Mouse (Mus musculus) testis, adult 2 months (tissue): ENCODE measurements around the gene Psme1. TPM values are rescaled to one million over a fixed set of nuclear protein-coding genes. Genes with fewer than 3 reads are reported as not detected.
A peak's percentile ranks its signal among the peaks of the same experiment; 100 is the strongest.

Experiments
- H3K27ac ChIP-seq: fragments of 200-500 bp; 2 replicates; pipeline ENCODE4 v1.5.1; 2012; ENCODE audit warnings: low read depth, low read length; ENCODE audit not compliant: control insufficient read depth, insufficient read depth
- H3K27me3 ChIP-seq: fragments of 200-500 bp; 2 replicates; pipeline ENCODE4 v1.6.1; 2012; ENCODE audit warnings: mild to moderate bottlenecking, low read length, moderate library complexity; ENCODE audit not compliant: control insufficient read depth, insufficient read depth
- H3K36me3 ChIP-seq: fragments of 200-500 bp; 2 replicates; pipeline ENCODE4 v1.6.1; 2012; ENCODE audit warnings: mild to moderate bottlenecking, low read length; ENCODE audit not compliant: control insufficient read depth, insufficient read depth
- H3K4me1 ChIP-seq: fragments of 200-500 bp; 2 replicates; pipeline ENCODE4 v1.6.1; 2012; ENCODE audit warnings: low read length; ENCODE audit not compliant: control insufficient read depth, insufficient read depth
- H3K4me3 ChIP-seq: fragments of 200-500 bp; 2 replicates; pipeline ENCODE4 v1.5.1; 2012; ENCODE audit warnings: low read depth, mild to moderate bottlenecking, low read length, moderate library complexity, mixed read lengths; ENCODE audit not compliant: control insufficient read depth
- CTCF ChIP-seq: fragments of 200-500 bp; IDR thresholded peaks from 2 replicates; pipeline ENCODE4 v1.5.1; 2012; ENCODE audit warnings: low read depth, mild to moderate bottlenecking, inconsistent platforms, low read length, moderate library complexity; ENCODE audit not compliant: control insufficient read depth, insufficient read depth, insufficient replicate concordance
- POLR2A ChIP-seq: fragments of 200-500 bp; IDR thresholded peaks from 2 replicates; pipeline ENCODE4 v1.6.1; 2012; ENCODE audit warnings: low read depth, mild to moderate bottlenecking, inconsistent platforms, low read length, moderate library complexity; ENCODE audit not compliant: control insufficient read depth
- polyA plus RNA-seq: library from polyadenylated mRNA; depleted of rRNA; stranded (reverse); fragments of >200 nt; gene quantifications from 2 replicates; pipeline ENCODE4 v1.2.3, GENCODE M21; 2012

The Psme1 gene
- polyA plus RNA-seq, 1 experiment: 7.6 TPM

- H3K4me1 ChIP-seq: peaks cover 14% of the 10 kb centered on the region
- no peaks in the 10 kb centered on the region for H3K27me3 ChIP-seq
- TF ChIP-seq CTCF: no peak
- TF ChIP-seq POLR2A: no peak
- H3K36me3 ChIP-seq: peaks cover 2% of the 10 kb centered on the region
- no peak overlapping the region for H3K27ac ChIP-seq
- no peak overlapping the region for H3K4me3 ChIP-seq
Observed at GRCm38 (mm10) chr14:55571760-55572159, 6.2 kb upstream of the Psme1 start.

GRCm38 (mm10) chr14:55575302-55575701, 2.6 kb upstream of the Psme1 start, which contains the start of gene Fitm1:
TSS of gene Fitm1 (plus strand) at chr14:55575617.
- Histone ChIP-seq H3K27ac (peak within 1 kb of the TSS; percentile 68), H3K4me1 (peaks cover 23% of the 10 kb centered on the region), H3K36me3 (no peaks in the 10 kb centered on the region), H3K27me3 (no peaks in the 10 kb centered on the region), H3K4me3 (peak within 1 kb of the TSS; percentile 75)
- TF ChIP-seq POLR2A (no peak), CTCF (no peak)

GRCm38 (mm10) chr14:55575711-55576110, 2.2 kb upstream of the Psme1 start:
- Histone ChIP-seq H3K36me3 (no peaks in the 10 kb centered on the region), H3K27me3 (no peaks in the 10 kb centered on the region), H3K4me1 (peaks cover 23% of the 10 kb centered on the region), H3K27ac (peak overlapping the region; percentile 68), H3K4me3 (peak overlapping the region; percentile 75)
- TF ChIP-seq CTCF: no peak
- TF ChIP-seq POLR2A: no peak

- Histone ChIP-seq H3K4me3 (peak overlapping the region; percentile 30), H3K27ac (no peak overlapping the region)
- TF ChIP-seq POLR2A (no peak), CTCF (no peak)
Observed at GRCm38 (mm10) chr14:55576376-55576775, 1.5 kb upstream of the Psme1 start.

GRCm38 (mm10) chr14:55578668-55579269, 846 bp downstream of the Psme1 start:
- Histone ChIP-seq H3K4me1 (peaks cover 23% of the 10 kb centered on the region), H3K36me3 (no peaks in the 10 kb centered on the region), H3K4me3 (peak overlapping the region; percentile 67), H3K27ac (peak overlapping the region; percentile 34), H3K27me3 (no peaks in the 10 kb centered on the region)
- no peak for TF ChIP-seq CTCF
- no peak for TF ChIP-seq POLR2A

More at GRCm38 (mm10) chr14:55576376-55576775, 1.5 kb upstream of the Psme1 start:
- Histone ChIP-seq H3K4me1 (peaks cover 23% of the 10 kb centered on the region), H3K36me3 (no peaks in the 10 kb centered on the region), H3K27me3 (no peaks in the 10 kb centered on the region)

GRCm38 (mm10) chr14:55579511-55580496, 1.9 kb downstream of the Psme1 start:
- Histone ChIP-seq H3K36me3 (no peaks in the 10 kb centered on the region), H3K4me1 (peaks cover 26% of the 10 kb centered on the region), H3K27me3 (no peaks in the 10 kb centered on the region), H3K27ac (no peak overlapping the region), H3K4me3 (no peak overlapping the region)
- TF ChIP-seq POLR2A (no peak), CTCF (no peak)

- H3K4me1 ChIP-seq: peaks cover 20% of the 10 kb centered on the region
- no peak for TF ChIP-seq POLR2A
- no peaks in the 10 kb centered on the region for H3K27me3 ChIP-seq
Observed at GRCm38 (mm10) chr14:55580731-55581130, 2.8 kb downstream of the Psme1 start.

More at GRCm38 (mm10) chr14:55580731-55581130, 2.8 kb downstream of the Psme1 start:
- no peaks in the 10 kb centered on the region for H3K36me3 ChIP-seq
- no peak overlapping the region for H3K27ac ChIP-seq
- no peak overlapping the region for H3K4me3 ChIP-seq
